Mouse (Mus musculus): ENCODE results near the gene Slc39a8.

Slc39a8 gene

GRCm38 (mm10) chr3:135919305-135919704 lies 94.2 kb downstream of the Slc39a8 start:
- no peak for DNase-seq

GRCm38 (mm10) chr3:135926729-135927128 lies 101.7 kb downstream of the Slc39a8 start:
- DNase-seq: no peak

GRCm38 (mm10) chr3:135928184-135928583 lies 103.1 kb downstream of the Slc39a8 start:
- no peak for DNase-seq

GRCm38 (mm10) chr3:135937455-135937854 lies 112.4 kb downstream of the Slc39a8 start:
- DNase-seq: no peak
